Comparison of ENCODE assay signal across 8 mouse cellular contexts in genomic region chr11:78152299-78153231, GRCm38 (mm10). TPM values are rescaled to one million over a fixed set of nuclear protein-coding genes. Genes with fewer than 3 reads are reported as not detected.
DNase-seq lines count a peak whose midpoint lies in the region; ATAC-seq and TF ChIP-seq lines count a peak whose summit lies in the region.

No protein-coding gene starts in this region.

- peak overlapping the region; percentile 68 for H3K27ac ChIP-seq in embryonic facial prominence, embryonic 13.5 days
- no peak overlapping the region for H3K27ac ChIP-seq in embryonic facial prominence, embryonic 10.5 days (replicated peaks)
- peak overlapping the region; percentile 38; the same call in 1 of the 2 replicates for H3K27ac ChIP-seq in limb, embryonic 14.5 days (replicated peaks; ENCODE audit: low read depth, low read length)

- H3K4me2 ChIP-seq in embryonic facial prominence, embryonic 13.5 days, result no peak overlapping the region
- H3K4me2 ChIP-seq in limb, embryonic 14.5 days (replicated peaks; ENCODE audit: low read depth, low read length, severe bottlenecking), result no peak overlapping the region

- 68% methylated on average over 9 of the region's 9 CpGs for WGBS in embryonic facial prominence, embryonic 13.5 days
- WGBS in embryonic facial prominence, embryonic 10.5 days, result 82% methylated on average over 9 of the region's 9 CpGs
- 49% methylated on average over 9 of the region's 9 CpGs for WGBS in limb, embryonic 14.5 days

- H3K9ac ChIP-seq in embryonic facial prominence, embryonic 13.5 days, result no peak overlapping the region
- H3K9ac ChIP-seq in limb, embryonic 14.5 days (ENCODE audit: low read depth, low read length, severe bottlenecking), result no peak overlapping the region; the same call in 1 of the 2 replicates

- H3K4me3 ChIP-seq in embryonic facial prominence, embryonic 13.5 days, result no peak overlapping the region
- H3K4me3 ChIP-seq in embryonic facial prominence, embryonic 10.5 days, result no peak overlapping the region
- H3K4me3 ChIP-seq in limb, embryonic 14.5 days (replicated peaks; ENCODE audit: low read length), result no peak overlapping the region

- ATAC-seq in embryonic facial prominence, embryonic 13.5 days (ENCODE audit: insufficient number of reproducible peaks, insufficient read depth, low FRiP score, low TSS enrichment, low read depth), result no peak
- ATAC-seq in limb, embryonic 14.5 days (ENCODE audit: low FRiP score, low read depth), result no peak

- no peak for DNase-seq in embryonic facial prominence, embryonic 10.5 days (ENCODE audit: low spot score)
- peak; percentile 87 for DNase-seq in cerebellum, adult 11-12 months
- peak; percentile 66 for DNase-seq in gastrocnemius, postnatal 25 days
- peak; percentile 60 for DNase-seq in kidney, adult 9 months
- peak; percentile 44 for DNase-seq in limb, embryonic 14.5 days (ENCODE audit: low spot score)
- peak; percentile 83 for DNase-seq in right cerebral cortex, postnatal 4 days
- DNase-seq in embryo, embryonic 10.5 days (ENCODE audit: low spot score), result no peak

- H3K4me1 ChIP-seq in embryonic facial prominence, embryonic 13.5 days, result peaks cover 17% of the 10 kb centered on the region
- H3K4me1 ChIP-seq in embryonic facial prominence, embryonic 10.5 days, result peaks cover 6% of the 10 kb centered on the region; the same call in 1 of the 2 replicates
- peaks cover 11% of the 10 kb centered on the region for H3K4me1 ChIP-seq in limb, embryonic 14.5 days (ENCODE audit: control insufficient read depth, insufficient read depth, low read length)

- peaks cover 85% of the 10 kb centered on the region for H3K36me3 ChIP-seq in embryonic facial prominence, embryonic 13.5 days
- peaks cover 97% of the 10 kb centered on the region for H3K36me3 ChIP-seq in embryonic facial prominence, embryonic 10.5 days (replicated peaks)
- peaks cover 84% of the 10 kb centered on the region for H3K36me3 ChIP-seq in limb, embryonic 14.5 days (ENCODE audit: control insufficient read depth, insufficient read depth, low read length)

- H3K27me3 ChIP-seq in embryonic facial prominence, embryonic 13.5 days, result no peaks in the 10 kb centered on the region
- H3K27me3 ChIP-seq in embryonic facial prominence, embryonic 10.5 days (replicated peaks; ENCODE audit: low read depth, poor library complexity, severe bottlenecking), result no peaks in the 10 kb centered on the region
- H3K27me3 ChIP-seq in limb, embryonic 14.5 days (ENCODE audit: control insufficient read depth, insufficient read depth, low read length), result no peaks in the 10 kb centered on the region

- H3K9me3 ChIP-seq in embryonic facial prominence, embryonic 13.5 days, result no peaks in the 10 kb centered on the region
- H3K9me3 ChIP-seq in embryonic facial prominence, embryonic 10.5 days, result no peaks in the 10 kb centered on the region
- no peaks in the 10 kb centered on the region for H3K9me3 ChIP-seq in limb, embryonic 14.5 days (ENCODE audit: control insufficient read depth, low read length)

- TF ChIP-seq POLR2A in limb, embryonic 14.5 days (IDR thresholded peaks at IDR 0.05; ENCODE audit: borderline replicate concordance, extremely low read depth, insufficient read depth, insufficient read length), result no peak

RNA-seq across cellular contexts. Expression of gene Traf4, which starts 12.8 kb away (rescaled TPM):
- 91.5 and 103 TPM in 2 replicates for polyA plus RNA-seq in embryonic facial prominence, embryonic 13.5 days (2015; fragmentation: Nextera tagmentation; extraction: Ambion mirVana)
- 151 and 157 TPM in 2 replicates for polyA plus RNA-seq in embryonic facial prominence, embryonic 10.5 days (2016; fragmentation: Nextera tagmentation; extraction: Ambion mirVana)
- total RNA-seq in gastrocnemius, postnatal 25 days (2021), result 1 to 10 TPM; 2.9 to 4.0 TPM
- polyA plus RNA-seq in limb, embryonic 14.5 days (2012; rRNA removed), result 159 and 212 TPM in 2 replicates
- polyA plus RNA-seq in limb, embryonic 14.5 days (2014; fragmentation: Nextera tagmentation; extraction: Ambion mirVana), result 59.0 and 67.7 TPM in 2 replicates

RNA-seq across cellular contexts. Expression of gene Nek8, which starts 23.9 kb away (rescaled TPM):
- polyA plus RNA-seq in embryonic facial prominence, embryonic 13.5 days (2015; fragmentation: Nextera tagmentation; extraction: Ambion mirVana), result 17.4 and 18.1 TPM in 2 replicates
- polyA plus RNA-seq in embryonic facial prominence, embryonic 10.5 days (2016; fragmentation: Nextera tagmentation; extraction: Ambion mirVana), result 13.5 and 15.3 TPM in 2 replicates
- 1 to 10 TPM in 1 of 2 experiments, under 1 TPM in 1; 0.99 to 1.2 TPM for total RNA-seq in gastrocnemius, postnatal 25 days (2021)
- 38.3 and 46.4 TPM in 2 replicates for polyA plus RNA-seq in limb, embryonic 14.5 days (2012; rRNA removed)
- 11.9 and 17.2 TPM in 2 replicates for polyA plus RNA-seq in limb, embryonic 14.5 days (2014; fragmentation: Nextera tagmentation; extraction: Ambion mirVana)

RNA-seq across cellular contexts. Expression of gene Tlcd1, which starts 23.9 kb away (rescaled TPM):
- 15.4 and 17.2 TPM in 2 replicates for polyA plus RNA-seq in embryonic facial prominence, embryonic 13.5 days (2015; fragmentation: Nextera tagmentation; extraction: Ambion mirVana)
- polyA plus RNA-seq in embryonic facial prominence, embryonic 10.5 days (2016; fragmentation: Nextera tagmentation; extraction: Ambion mirVana), result 8.8 and 9.2 TPM in 2 replicates
- total RNA-seq in gastrocnemius, postnatal 25 days (2021), result 1 to 10 TPM; 1.9 to 2.4 TPM
- 43.3 and 48.4 TPM in 2 replicates for polyA plus RNA-seq in limb, embryonic 14.5 days (2012; rRNA removed)
- polyA plus RNA-seq in limb, embryonic 14.5 days (2014; fragmentation: Nextera tagmentation; extraction: Ambion mirVana), result 19.4 and 21.4 TPM in 2 replicates

RNA-seq across cellular contexts. Expression of gene Rpl23a, which starts 30.8 kb away (rescaled TPM):
- polyA plus RNA-seq in embryonic facial prominence, embryonic 13.5 days (2015; fragmentation: Nextera tagmentation; extraction: Ambion mirVana), result 1,597 and 1,678 TPM in 2 replicates
- 1,123 and 1,138 TPM in 2 replicates for polyA plus RNA-seq in embryonic facial prominence, embryonic 10.5 days (2016; fragmentation: Nextera tagmentation; extraction: Ambion mirVana)
- 100 to 1,000 TPM; 715 to 745 TPM for total RNA-seq in gastrocnemius, postnatal 25 days (2021)
- 1,666 and 3,231 TPM in 2 replicates for polyA plus RNA-seq in limb, embryonic 14.5 days (2012; rRNA removed)
- polyA plus RNA-seq in limb, embryonic 14.5 days (2014; fragmentation: Nextera tagmentation; extraction: Ambion mirVana), result 1,710 and 1,819 TPM in 2 replicates

RNA-seq across cellular contexts. Expression of gene Rab34, which starts 35.7 kb away (rescaled TPM):
- 172 and 188 TPM in 2 replicates for polyA plus RNA-seq in embryonic facial prominence, embryonic 13.5 days (2015; fragmentation: Nextera tagmentation; extraction: Ambion mirVana)
- polyA plus RNA-seq in embryonic facial prominence, embryonic 10.5 days (2016; fragmentation: Nextera tagmentation; extraction: Ambion mirVana), result 107 and 123 TPM in 2 replicates
- 1 to 10 TPM; 5.0 to 7.3 TPM for total RNA-seq in gastrocnemius, postnatal 25 days (2021)
- polyA plus RNA-seq in limb, embryonic 14.5 days (2012; rRNA removed), result 163 and 228 TPM in 2 replicates
- 171 and 181 TPM in 2 replicates for polyA plus RNA-seq in limb, embryonic 14.5 days (2014; fragmentation: Nextera tagmentation; extraction: Ambion mirVana)

Comparison
In these comparisons a context has a peak if more than half of its experiments do, and no peak if none do; other contexts are left out.
1. DNase-seq: peak in cerebellum, adult 11-12 months (single experiment), gastrocnemius, postnatal 25 days (single experiment), kidney, adult 9 months (single experiment), limb, embryonic 14.5 days (single experiment) and right cerebral cortex, postnatal 4 days (single experiment); none in embryonic facial prominence, embryonic 10.5 days (single experiment) and embryo, embryonic 10.5 days (single experiment).